Mouse (Mus musculus): ENCODE results near the gene Vav1.
"Not testable (repeated sequence)": the region's sequence is repeated elsewhere in the genome, so short reads cannot be mapped to it uniquely, and the experiment has no call there.

DNA sequence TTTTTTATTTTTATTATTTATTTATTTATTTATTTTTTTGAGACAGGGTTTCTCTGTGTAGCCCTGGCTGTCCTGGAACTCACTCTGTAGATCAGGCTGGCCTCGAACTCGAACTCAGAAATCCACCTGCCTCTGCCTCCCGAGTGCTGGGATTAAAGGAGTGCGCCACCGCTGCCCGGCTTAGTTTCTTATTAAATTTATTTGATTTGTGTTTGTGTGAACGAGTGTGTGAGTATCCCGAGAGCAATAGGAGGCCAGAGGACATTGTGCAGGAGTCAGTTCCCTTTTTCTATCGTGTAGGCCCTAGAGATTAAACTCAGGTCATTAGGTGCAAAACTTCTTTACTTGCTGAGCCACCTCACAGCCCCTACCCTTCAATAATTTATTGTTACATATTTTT lies 56.3 kb downstream of the Vav1 start:
- not testable (repeated sequence) for TF ChIP-seq CTCF (IDR thresholded peaks at IDR 0.05; ENCODE audit: extremely low read depth, insufficient read depth, insufficient read length, insufficient replicate concordance); POLR2A (IDR thresholded peaks at IDR 0.05; ENCODE audit: low read depth, low read length)
